Mouse (Mus musculus): ENCODE data around the gene Ebf1. TPM values are rescaled to one million over a fixed set of nuclear protein-coding genes. Genes with fewer than 3 reads are reported as not detected.

Gene Ebf1
- total RNA-seq, 2 experiments from 2014 or later: 55.7 to 56.6 TPM

- DNase-seq (ENCODE audit: low spot score in 2 of 2): no peak
Measured at GRCm38 (mm10) chr11:44774411-44774810, 157.3 kb downstream of the Ebf1 start.

- no peak for DNase-seq (ENCODE audit: low spot score in 2 of 2)
Measured at GRCm38 (mm10) chr11:44775549-44775948, 158.4 kb downstream of the Ebf1 start.

- no peak for DNase-seq (ENCODE audit: low spot score in 2 of 2)
Measured at GRCm38 (mm10) chr11:44776556-44776955, 159.4 kb downstream of the Ebf1 start.

GRCm38 (mm10) chr11:44777331-44778310, 160.5 kb downstream of the Ebf1 start:
- no peak for DNase-seq (ENCODE audit: low spot score in 2 of 2)

- DNase-seq (ENCODE audit: low spot score in 2 of 2): no peak
Measured at GRCm38 (mm10) chr11:44779030-44779429, 161.9 kb downstream of the Ebf1 start.

GRCm38 (mm10) chr11:44784255-44785029, 167.3 kb downstream of the Ebf1 start:
- no peak for DNase-seq (ENCODE audit: low spot score in 2 of 2)

- no peak for DNase-seq (ENCODE audit: low spot score in 2 of 2)
Measured at GRCm38 (mm10) chr11:44785063-44785462, 167.9 kb downstream of the Ebf1 start.

GRCm38 (mm10) chr11:44785479-44785878, 168.4 kb downstream of the Ebf1 start:
- no peak for DNase-seq (ENCODE audit: low spot score in 2 of 2)

- DNase-seq (ENCODE audit: low spot score in 2 of 2): no peak
Measured at GRCm38 (mm10) chr11:44788003-44788402, 170.9 kb downstream of the Ebf1 start.

- no peak for DNase-seq (ENCODE audit: low spot score in 2 of 2)
Measured at GRCm38 (mm10) chr11:44792816-44793215, 175.7 kb downstream of the Ebf1 start.

GRCm38 (mm10) chr11:44794883-44795282, 177.8 kb downstream of the Ebf1 start:
- no peak for DNase-seq (ENCODE audit: low spot score in 2 of 2)

- no peak for DNase-seq (ENCODE audit: low spot score in 2 of 2)
Measured at GRCm38 (mm10) chr11:44795767-44796166, 178.7 kb downstream of the Ebf1 start.

- DNase-seq (ENCODE audit: low spot score in 2 of 2): no peak
Measured at GRCm38 (mm10) chr11:44798270-44798669, 181.2 kb downstream of the Ebf1 start.

- no peak for DNase-seq (ENCODE audit: low spot score in 2 of 2)
Measured at GRCm38 (mm10) chr11:44804046-44804445, 186.9 kb downstream of the Ebf1 start.

- no peak for DNase-seq (ENCODE audit: low spot score in 2 of 2)
Measured at GRCm38 (mm10) chr11:44806589-44806988, 189.5 kb downstream of the Ebf1 start.

- DNase-seq (ENCODE audit: low spot score in 2 of 2): no peak
Measured at GRCm38 (mm10) chr11:44808855-44809546, 191.9 kb downstream of the Ebf1 start.

- DNase-seq (ENCODE audit: low spot score in 2 of 2): no peak
Measured at GRCm38 (mm10) chr11:44811007-44811406, 193.9 kb downstream of the Ebf1 start.

- DNase-seq (ENCODE audit: low spot score in 2 of 2): no peak
Measured at GRCm38 (mm10) chr11:44812193-44812746, 195.2 kb downstream of the Ebf1 start.

GRCm38 (mm10) chr11:44813534-44813933, 196.4 kb downstream of the Ebf1 start:
- DNase-seq (ENCODE audit: low spot score in 2 of 2): no peak

GRCm38 (mm10) chr11:44814847-44815246, 197.7 kb downstream of the Ebf1 start:
- DNase-seq (ENCODE audit: low spot score in 2 of 2): peak in 1 of 2 experiments; percentile 33

GRCm38 (mm10) chr11:44815991-44816390, 198.9 kb downstream of the Ebf1 start:
- no peak for DNase-seq (ENCODE audit: low spot score in 2 of 2)
